Mouse (Mus musculus) stomach, postnatal 0 days (tissue): Measurements from ENCODE around the gene Dguok.

Source experiments
- CTCF ChIP-seq: IDR thresholded peaks from 2 replicates; pipeline ENCODE4 v1.5.1; 2016; ENCODE audit warnings: antibody characterized with exemption, low read depth, mild to moderate bottlenecking, moderate library complexity
- EP300 ChIP-seq: optimal IDR thresholded peaks from 2 replicates; pipeline ENCODE3; 2016; ENCODE audit warnings: antibody characterized with exemption

- TF ChIP-seq CTCF (no peak), EP300 (no peak)
These were observed 10.6 kb downstream of the Dguok start for GRCm38 (mm10) chr6:83496009-83496752.
